Mouse (Mus musculus) left cerebral cortex, postnatal 10 days (tissue): Measurements from ENCODE around the gene Pou2f2. TPM values are rescaled to one million over a fixed set of nuclear protein-coding genes. Genes with fewer than 3 reads are reported as not detected.
"Not testable (repeated sequence)": the region's sequence is repeated elsewhere in the genome, so short reads cannot be mapped to it uniquely, and the experiment has no call there.

Source experiments
- DNase-seq, 2 experiments: peaks; one replicate each; pipeline ENCODE4 v3.0.0; 2021 to 2022; ENCODE audit warnings: low spot score in 2 of 2, mixed read lengths in 1 of 2; ENCODE audit errors: extremely low spot score in 1 of 2
- intact Hi-C: fragments of 180-260 bp; cut with DNase I; formaldehyde crosslinking; loops from one replicate; pipeline ENCODE4 v1.15.1; 2025
- total RNA-seq, 2 experiments: library from RNA; stranded (reverse); gene quantifications; 2 replicates each; pipeline ENCODE4 v1.2.3; 2021

The Pou2f2 gene
- total RNA-seq, 2 experiments from 2014 or later = 11.0 to 14.1 TPM

DNA sequence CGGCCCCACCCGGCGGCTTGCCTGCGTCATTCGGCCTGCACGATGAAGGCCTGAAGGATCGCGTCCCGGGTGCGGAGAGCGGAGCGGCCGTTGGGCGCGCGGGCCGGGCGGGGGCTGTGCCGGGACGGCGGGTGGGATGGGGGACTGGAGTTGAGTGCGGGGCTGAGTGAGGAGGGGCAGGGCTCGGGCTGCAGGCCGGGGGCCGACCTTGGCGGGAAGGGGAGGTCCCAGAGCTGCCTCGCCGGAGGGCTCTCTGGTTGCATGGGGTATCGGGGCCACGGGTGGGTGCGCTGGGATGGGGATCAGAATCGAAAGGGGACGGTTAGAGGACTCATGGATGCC, 102.1 kb downstream of the Pou2f2 start:
- DNase-seq = no peak
- intact Hi-C loops = no loop called here

DNA sequence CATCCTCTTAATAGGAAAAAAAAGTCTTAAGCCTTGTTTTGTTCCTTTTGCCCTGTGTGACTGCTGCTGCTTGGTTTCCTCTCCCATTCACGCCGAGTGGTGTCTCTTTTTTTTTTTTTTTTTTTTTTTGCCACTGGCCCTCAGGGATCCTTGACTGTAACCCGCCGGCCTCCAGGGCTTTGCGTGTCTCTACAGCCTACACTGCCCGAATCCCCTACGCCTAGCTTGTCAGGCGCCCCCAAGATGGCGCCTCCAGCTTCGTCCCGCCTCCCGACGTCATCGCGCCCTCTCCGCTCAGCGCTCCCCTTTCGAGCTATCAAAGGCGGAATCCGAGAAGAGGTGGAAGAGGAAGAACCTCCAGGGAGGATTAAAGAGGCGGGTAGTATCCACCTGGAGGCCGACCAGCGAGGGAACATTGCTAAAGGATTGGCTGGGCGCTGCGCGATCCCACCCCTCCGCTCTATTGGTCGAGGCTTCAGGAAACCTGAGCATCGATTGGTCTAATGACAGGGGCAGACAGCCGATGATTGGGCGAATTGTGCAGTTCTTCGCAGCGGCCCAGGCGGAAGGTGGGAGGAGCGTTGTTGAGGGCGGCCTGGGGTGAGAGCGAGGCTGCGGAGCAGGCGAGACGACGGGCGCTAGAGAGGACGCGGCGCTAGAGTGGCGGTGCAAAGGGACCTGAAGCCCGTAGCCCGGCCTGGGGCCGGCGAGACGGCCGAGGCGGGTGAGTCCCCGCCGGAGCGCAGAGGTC, 102.7 kb downstream of the Pou2f2 start:
- intact Hi-C loops = no loop called here

DNA sequence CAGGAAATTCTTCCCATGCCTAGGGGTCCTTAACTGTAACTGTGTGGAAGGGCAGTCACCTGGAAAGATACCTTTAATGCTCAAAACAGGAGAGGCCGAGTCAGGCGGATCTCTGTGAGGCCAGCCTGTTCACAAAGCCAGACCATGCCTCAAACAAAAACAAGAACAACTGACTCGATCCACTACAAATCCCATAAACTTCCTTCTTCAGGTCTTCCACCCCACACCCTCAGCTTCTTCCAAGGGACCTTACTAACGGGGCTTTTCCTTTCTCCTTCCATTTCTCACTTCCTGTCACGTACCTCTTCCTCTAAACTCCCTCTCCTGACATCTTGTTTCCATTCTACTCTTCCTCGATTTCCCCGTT, 103.2 kb downstream of the Pou2f2 start:
- DNase-seq = no peak
- intact Hi-C loops = no loop called here

More for the DNA sequence above, 102.7 kb downstream of the Pou2f2 start:
- DNase-seq = peak; percentile 98 to 99

DNA sequence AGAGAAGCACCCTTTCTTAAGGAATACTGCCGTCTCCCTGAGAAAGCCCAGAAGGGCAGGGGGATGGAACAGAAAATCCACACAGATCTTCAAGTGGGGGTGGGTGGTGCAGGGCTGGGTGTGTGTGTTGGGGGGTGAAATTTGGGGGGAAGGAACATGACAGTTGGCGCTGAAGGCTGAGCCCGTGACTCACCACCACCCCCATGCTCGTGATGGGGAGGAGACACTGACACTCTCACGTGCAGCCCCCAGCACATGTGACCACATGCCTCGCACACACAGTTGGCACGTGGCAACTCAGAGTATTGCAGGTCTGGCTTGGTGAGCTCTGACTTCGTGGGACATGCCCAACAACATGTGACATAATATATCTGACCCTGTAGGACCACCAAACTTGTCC, 105.6 kb downstream of the Pou2f2 start:
- intact Hi-C loops = no loop called here
- DNase-seq = peak; percentile 46 to 77

DNA sequence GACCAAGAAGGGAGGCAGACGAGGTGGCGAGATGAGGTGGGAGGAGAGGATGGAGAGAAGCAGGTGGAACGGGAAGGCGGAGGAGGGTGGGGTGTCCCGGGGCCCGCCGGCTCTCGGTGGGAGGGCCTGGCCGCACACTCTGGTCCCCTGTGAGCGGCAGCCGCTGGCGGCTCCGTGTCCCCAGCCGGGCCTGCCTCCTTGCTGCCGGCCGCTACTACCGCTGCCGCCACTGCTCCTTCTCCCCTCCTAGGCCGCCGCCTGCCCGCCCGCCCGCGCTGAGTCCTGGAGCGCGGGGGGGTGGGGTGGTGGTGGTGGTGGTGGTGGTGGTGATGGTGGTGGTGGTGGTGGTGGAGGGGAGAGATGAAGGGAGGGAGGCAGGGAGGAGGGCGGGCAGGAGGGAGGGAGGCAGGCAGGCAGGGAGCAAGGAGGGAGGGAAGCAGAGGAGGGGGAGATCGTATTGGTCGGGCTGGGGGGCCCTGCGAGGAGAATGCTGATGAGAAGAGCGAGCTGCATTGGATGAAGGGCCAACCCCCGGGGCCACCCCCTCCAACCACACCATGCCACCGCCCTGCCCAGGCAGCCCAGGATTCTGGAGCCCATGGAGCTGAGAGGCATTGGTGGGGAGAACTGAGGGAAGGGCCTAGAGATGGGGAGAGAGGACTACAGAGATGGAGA, 106.7 kb downstream of the Pou2f2 start:
- peak; percentile 77 to 84 for DNase-seq
- intact Hi-C loops = no loop called here

DNA sequence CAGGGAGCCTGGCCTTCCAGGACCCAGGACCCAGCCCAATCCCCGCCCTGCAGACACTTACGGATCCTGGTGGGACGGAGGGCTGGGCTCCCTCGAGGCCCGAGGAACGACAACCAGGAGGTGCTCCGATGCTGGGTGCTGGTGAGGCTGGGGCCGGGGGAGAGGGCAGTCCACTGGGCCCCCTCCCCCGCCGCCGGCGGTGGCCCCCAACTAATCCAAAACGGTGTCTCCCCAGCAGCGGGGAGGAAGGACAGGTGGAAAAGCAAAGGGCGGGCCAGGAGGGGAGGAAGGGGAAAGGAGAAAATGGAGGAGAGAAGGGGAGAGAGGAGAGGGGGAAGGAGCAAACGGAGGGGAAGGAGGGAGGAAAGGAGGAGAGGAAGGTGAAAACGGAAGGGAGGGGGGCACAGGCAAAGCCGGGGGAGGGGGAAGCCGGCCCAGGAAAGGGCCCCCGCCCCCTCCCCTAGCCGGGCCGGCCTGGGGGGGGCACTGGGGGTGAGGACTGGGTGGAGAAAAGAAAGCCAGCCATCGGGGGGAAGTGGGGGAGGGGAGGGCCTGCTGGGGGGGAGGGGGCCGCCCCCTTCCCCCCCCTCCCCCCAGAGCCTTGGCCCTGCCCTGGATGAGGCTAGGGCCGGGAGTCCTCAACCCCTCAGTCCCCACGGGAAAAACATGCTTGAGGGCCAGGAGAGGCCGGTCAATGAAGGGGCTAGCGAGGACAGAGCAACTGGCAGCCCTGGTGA, 107.4 kb downstream of the Pou2f2 start, which contains the start of the genes Grik5 and Zfp574:
Gene Grik5 (minus strand): TSS at position 368 of the 737 bp plus-strand sequence.
Gene Zfp574 (plus strand): TSS at position 589 of the 737 bp plus-strand sequence.
- intact Hi-C loops = no loop called here
- peak in 1 of 2 experiments; percentile 61 for DNase-seq

DNA sequence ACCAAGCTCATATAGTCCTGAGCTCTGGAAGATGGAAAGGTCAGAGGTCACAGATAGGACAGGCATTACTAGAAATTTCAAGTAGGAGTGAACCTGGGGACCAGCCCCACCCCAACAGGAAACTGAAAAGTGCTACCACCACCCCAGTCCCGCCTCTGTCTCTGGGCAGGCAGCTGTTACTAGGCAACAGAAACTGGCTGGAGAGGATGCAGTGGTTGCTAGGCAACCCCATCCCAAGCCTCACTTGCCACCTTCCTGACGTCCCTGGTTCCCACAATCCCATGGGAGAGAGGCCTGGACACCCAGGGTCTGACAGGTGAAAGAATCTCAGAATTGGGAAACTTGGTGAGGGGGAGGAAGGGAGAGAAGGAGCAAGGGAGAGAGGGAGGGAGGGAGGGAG, 110.8 kb downstream of the Pou2f2 start:
- intact Hi-C loops = no loop called here
- DNase-seq = peak; percentile 54 to 69

DNA sequence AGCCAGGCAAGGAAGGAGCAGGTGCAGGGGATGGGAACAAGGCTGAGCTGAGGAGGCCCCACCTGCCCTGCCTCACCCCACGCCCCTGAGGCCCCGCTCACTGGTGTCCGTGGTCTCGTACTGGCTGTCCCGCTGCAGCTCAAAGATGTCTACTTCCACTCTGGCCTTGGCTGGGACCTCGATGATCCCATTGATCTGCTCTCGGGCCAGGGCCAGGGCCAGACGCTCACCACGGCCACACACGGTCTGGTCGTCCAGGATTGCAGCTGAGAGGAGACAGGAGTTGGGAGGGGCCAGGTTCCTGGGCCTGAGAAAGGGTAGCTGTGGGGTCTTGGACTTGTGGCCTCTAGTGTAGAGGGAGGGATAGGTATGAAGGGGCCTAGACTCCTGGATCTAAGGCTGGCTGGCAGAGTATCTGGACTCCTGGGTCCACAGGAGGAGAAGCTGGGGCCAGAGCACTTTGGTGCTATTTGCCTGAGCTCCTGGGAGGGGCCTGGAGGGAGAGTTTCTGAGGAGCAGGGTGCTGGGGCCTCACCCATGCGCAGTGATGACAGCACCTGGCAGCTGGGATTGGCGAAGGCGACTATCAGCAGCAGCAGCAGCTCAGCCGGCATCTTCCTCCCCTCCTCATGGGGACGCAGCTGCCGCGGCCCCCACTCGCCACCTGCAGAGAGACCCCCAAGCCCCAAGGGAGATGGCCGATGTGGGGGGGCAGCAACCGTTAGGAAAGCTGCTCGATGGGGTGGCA, 111.4 kb downstream of the Pou2f2 start:
- intact Hi-C loops = no loop called here
- DNase-seq = no peak

DNA sequence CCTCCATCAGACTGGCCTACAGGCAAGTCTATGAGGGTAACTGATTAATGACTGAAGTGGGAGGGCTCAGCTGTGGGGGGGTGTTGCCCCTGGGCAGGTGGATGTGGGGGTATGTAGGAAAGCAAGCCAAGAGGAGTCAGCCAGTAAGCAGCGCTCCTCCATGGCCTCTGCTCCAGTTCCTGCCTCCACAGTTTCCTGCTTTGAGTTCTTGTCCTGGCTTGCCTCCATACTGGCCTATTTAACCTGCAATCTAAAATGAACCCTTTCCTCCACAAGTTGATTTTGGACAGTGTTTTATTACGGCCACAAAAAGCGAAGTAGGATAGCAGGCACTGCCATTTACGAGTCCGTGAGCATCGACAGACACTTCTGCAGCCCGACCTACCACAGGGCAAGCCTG, 112.2 kb downstream of the Pou2f2 start:
- no peak for DNase-seq
- intact Hi-C loops = no loop called here

DNA sequence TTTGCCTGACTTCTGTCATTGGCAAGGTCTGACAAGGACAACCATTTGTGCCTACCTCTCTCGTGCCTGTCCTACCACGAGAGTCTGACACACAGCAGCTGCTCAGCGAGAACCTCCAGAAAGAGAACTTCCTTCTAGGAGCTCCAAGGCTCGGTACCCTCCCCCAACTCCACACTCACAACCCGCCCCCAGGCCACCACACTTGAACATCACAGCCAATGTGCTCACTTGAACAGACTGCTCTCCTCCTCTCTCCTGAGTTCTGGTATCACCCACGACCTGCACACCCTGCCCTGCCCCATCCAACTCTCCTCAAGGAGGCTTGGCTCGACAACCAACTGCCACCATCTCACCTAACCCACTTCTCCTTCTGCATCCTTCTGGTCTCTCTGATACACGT, 115.6 kb downstream of the Pou2f2 start:
- intact Hi-C loops = no loop called here
- no peak for DNase-seq

DNA sequence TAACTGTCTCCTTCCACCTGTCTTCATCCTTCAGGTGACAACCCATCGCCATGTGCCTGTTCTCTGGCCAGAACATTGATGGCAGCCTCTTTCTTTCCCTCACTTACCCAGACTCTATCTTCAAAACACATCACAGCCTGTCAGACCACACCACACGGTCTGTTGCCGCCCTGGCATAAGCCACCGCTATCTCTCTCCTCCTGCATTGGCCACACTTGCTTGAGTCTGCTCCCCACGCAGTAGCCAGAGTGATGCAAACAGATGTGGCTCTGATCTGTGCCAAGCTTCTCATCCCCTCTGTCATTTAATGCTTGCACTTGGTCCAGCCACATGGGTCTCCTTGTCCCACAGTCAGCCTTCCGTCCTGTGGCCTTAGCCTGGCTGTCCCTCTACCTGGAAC, 116.2 kb downstream of the Pou2f2 start:
- no peak for DNase-seq
- intact Hi-C loops = no loop called here

DNA sequence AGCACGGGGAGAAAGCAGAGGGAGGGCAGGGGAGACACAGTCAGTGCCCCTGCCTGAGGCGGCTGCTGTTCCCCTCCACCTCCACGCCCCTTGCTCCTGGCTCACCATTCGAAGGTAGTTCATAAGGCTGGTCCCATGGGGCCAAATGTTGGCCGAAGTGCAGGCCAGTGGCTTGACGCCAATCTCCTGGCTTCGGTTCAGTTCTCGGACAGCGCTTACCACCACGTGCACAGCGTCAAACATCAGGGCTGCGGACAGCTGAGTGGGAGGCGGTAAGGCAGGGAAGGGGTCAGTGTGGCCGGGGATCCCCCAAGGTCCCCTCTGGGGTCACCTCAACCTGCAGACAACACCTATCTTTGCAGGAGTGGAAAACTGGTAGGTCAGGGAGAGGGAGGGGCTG, 120.7 kb downstream of the Pou2f2 start:
- DNase-seq = no peak
- intact Hi-C loops = no loop called here

DNA sequence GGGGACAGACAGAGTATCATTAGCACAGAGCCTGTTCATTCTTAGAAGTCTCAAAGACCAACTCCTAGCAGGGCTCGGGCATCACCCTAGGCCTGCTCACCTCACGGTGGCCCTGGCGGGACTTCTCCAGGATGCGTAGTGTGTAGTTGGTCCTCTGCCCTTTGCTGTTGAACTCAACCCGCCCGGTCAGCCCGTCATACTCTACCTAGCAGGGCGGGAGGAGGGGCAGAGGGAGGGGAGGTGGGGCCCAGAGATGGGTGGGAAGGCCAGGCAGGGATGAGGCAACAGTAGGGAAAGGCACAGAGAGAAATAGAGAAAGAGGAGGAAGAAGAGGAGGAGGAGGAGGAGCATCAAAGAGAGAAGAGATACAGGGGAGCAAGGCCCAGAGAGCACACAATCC, 121.1 kb downstream of the Pou2f2 start:
- intact Hi-C loops = no loop called here
- DNase-seq = no peak

DNA sequence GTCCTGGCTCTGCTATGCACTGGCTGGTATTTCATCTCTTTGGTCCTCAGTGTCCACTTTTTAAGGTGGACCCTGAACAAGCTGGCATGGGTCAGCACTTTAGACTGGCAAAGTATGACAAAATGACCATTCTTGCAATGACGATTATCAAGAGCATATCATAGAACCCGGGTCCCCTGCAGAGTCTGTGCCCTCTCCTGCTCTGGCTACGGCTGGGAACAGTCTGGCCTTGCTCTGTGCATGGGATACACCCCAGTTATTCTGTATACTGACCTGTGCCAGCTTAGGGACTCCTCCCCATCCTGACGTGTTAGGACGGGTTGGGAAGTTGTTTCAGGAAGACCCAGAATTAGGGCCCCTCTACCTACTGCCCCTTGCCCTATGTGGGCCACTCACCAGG, 121.6 kb downstream of the Pou2f2 start:
- intact Hi-C loops = no loop called here
- no peak for DNase-seq

DNA sequence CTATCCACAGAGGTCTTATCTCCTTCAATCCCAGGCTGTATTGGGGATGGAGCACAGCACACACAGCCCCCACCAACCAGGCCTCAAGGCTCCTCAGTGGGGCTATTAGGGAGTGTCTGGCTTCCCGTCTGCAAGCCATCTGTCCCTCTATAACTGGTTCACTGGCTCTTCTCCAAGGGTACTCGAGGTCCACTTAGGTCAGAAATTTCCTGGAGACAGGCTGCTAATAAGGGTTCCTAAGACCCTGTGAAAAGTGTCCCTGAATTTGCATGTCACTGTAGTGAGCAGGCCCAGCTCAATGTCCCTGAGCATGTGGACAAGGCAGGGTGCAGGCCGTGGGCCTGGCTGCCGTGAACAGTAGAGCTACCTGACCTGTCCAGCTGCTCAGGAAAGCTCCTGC, 122.6 kb downstream of the Pou2f2 start:
- intact Hi-C loops = no loop called here

DNA sequence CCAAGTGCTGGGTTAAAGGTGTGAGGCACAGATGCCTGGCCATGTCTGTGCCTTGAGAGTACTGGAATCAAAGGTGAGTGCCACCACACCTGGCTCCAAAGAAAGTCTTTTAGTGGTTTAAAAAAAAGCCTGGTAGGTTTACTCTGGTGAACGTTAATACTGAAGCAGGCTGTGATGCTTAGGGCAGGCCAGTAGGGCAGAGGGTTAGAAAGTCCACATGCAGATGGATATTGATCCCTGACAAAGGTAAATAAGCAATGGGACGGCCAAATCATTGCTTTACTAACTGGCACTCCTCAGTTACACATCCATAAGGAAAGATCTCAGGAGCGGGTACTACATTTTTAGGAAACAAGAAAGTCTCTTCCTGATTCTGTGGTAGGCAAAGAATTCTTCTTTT, 126.9 kb downstream of the Pou2f2 start:
- intact Hi-C loops = no loop called here
- no peak for DNase-seq

More for the DNA sequence above, 122.6 kb downstream of the Pou2f2 start:
- no peak for DNase-seq

DNA sequence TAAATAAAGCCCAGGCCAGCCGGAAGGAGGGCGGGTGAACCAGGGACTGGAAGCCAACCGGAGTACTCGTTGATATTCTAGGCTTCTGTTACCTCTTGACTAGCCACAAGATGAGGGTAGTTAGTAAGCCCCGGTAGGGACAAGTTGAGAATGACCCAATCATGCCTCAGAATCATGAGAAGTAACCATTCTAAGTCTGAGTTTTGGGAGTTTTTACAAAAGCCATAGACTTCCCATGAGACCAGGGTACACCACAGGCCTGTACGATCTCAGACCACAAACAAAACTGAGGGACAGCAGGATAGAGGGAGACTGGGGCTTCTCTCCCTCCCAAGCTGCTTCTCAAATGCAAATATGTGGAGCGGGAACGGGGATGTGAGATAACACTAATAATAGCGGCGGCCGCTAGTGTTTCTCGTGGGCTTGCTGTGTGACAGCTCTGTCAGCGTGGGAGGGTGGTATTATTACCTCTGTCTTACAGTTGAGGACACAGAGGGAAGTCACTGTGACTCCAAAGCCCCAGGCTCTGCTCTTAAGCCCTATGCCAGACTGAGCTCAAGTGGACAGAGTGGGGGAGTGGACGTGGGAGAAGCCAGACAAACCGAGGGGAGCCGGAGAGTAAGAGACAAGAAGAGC, 130.1 kb downstream of the Pou2f2 start:
- no peak for DNase-seq
- intact Hi-C loops = no loop called here

DNA sequence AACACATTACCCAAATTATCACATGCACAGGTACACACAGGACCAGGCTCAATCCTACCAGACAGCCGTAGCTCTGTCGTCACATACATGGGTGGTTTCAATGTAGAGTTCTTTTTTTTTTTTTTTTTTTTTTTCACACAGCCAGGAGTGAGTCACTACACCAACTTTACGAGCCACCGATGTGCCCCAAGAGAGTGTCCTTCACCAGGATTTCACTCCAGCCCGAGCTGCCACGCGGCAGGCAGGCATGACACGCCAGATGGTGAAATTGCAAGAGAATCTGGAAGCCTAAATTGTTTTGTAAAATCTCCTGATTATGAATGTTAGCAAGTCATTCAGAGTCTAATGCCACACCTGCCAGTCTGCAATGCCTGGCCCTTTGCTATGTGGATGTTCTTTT, 132.2 kb downstream of the Pou2f2 start:
- intact Hi-C loops = no loop called here
- no peak for DNase-seq

DNA sequence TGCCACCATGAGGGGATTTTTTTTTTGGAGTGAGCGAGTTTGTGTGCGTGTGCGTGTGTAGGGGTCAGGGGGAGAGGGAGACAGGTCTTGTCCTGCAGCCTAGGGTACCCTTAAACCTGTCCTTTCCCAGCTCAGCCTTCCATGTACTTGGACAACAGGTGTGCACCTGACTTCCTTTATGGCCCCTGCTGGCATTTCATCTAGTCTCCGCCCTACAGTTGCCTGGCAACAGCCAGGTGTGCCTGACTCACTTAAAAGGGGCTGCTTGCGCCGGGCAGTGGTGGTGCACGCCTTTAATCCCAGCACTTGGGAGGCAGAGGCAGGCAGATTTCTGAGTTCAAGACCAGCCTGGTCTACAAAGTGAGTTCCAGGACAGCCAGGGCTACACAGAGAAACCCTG, 134.9 kb downstream of the Pou2f2 start:
- not testable (repeated sequence) for DNase-seq

More for the DNA sequence above, 134.9 kb downstream of the Pou2f2 start:
- intact Hi-C loops = not testable (repeated sequence)
